Mouse (Mus musculus) frontal cortex, postnatal 25 days (tissue): ENCODE measurements around the gene Vmn2r67.
"Not testable (repeated sequence)": the region's sequence is repeated elsewhere in the genome, so short reads cannot be mapped to it uniquely, and the experiment has no call there.

ENCODE experiments used
- DNase-seq, 2 experiments: peaks; one replicate each; pipeline ENCODE4 v3.0.0; 2022; ENCODE audit warnings: low spot score in 2 of 2

The Vmn2r67 gene

DNA sequence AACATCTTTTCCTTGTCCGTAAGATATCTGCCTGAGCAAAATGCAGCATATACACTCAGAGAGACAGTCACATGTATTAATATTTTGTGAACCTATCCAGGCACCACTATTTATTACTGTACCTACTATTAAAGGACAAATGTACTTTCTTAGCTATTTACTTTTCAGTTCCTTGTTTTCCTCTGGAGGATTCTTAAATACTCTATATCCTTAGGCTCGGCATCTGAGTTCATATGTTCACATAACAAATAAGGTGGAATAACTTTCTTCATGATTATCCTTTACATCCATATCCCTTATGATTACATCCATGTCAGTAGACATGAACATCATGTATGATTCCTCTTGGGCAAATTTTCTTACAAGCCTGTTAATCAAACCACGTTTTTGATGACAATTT lies at the start of gene Vmn2r67:
Gene Vmn2r67 (minus strand): TSS at position 101 of the 400 bp plus-strand sequence.
- no peak for DNase-seq

GRCm38 (mm10) chr7:85104531-85104930 lies 51.3 kb downstream of the Vmn2r67 start:
- not testable (repeated sequence) for DNase-seq
